Mouse (Mus musculus) frontal cortex, postnatal 25 days (tissue): ENCODE results near the gene Pon2.
"Not testable (repeated sequence)": the region's sequence is repeated elsewhere in the genome, so short reads cannot be mapped to it uniquely, and the experiment has no call there.

Experiments
- DNase-seq, 2 experiments: peaks; one replicate each; pipeline ENCODE4 v3.0.0; 2022; ENCODE audit warnings: low spot score in 2 of 2

The Pon2 gene

GRCm38 (mm10) chr6:5230261-5230660 lies 68.0 kb downstream of the Pon2 start:
- DNase-seq: no peak

GRCm38 (mm10) chr6:5223551-5223950 lies 74.7 kb downstream of the Pon2 start:
- DNase-seq: not testable (repeated sequence)

DNA sequence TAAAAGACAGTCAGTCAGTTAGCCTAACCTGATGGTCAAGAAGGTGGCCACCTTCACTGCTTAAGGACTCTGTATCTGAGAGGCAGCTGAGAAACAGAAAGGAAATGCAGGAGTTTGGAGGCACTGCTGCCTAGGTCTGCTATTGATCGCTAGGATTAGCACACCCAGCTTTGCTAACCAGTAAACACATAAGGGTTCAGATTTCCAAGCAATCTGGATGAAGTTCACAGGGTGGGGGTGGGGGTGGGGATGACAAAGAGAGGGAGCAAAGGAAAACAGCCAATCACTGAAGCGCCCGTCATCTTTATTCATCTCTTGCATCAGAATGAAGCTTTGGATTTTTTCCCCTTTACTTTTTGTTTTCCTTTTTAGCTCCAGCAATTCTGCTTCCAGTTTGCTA lies 76.2 kb downstream of the Pon2 start:
- no peak for DNase-seq

DNA sequence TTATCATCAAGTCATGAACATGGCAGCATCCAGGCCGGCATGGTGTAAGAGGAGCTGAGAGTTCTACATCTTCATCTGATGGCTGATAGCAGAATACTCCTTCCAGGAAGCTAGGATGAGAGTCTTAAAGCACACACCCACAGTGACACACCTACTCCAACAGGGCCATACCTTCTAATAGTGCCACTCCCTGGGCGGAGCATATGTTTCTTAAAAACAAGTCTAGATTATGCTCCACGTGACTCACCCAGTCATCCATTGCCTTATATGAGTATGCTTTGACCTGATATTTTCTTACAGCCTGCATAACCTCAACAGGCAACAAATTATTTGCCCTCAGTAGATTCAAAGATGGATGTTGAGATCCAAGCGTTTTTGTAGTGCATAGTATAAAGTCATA lies 80.1 kb downstream of the Pon2 start:
- no peak for DNase-seq
